Mouse (Mus musculus): ENCODE measurements around the gene Gm3233.
"Not testable (repeated sequence)": the region's sequence is repeated elsewhere in the genome, so short reads cannot be mapped to it uniquely, and the experiment has no call there.

The Gm3233 gene

GRCm38 (mm10) chr10:77759582-77759981 lies at the start of gene Gm3233:
TSS of gene Gm3233 (minus strand) at chr10:77759682.
- not testable (repeated sequence) for DNase-seq (ENCODE audit: low spot score in 2 of 2)

GRCm38 (mm10) chr10:77804095-77804494 lies 44.6 kb upstream of the Gm3233 start:
- no peak for DNase-seq (ENCODE audit: low spot score in 2 of 2)

DNA sequence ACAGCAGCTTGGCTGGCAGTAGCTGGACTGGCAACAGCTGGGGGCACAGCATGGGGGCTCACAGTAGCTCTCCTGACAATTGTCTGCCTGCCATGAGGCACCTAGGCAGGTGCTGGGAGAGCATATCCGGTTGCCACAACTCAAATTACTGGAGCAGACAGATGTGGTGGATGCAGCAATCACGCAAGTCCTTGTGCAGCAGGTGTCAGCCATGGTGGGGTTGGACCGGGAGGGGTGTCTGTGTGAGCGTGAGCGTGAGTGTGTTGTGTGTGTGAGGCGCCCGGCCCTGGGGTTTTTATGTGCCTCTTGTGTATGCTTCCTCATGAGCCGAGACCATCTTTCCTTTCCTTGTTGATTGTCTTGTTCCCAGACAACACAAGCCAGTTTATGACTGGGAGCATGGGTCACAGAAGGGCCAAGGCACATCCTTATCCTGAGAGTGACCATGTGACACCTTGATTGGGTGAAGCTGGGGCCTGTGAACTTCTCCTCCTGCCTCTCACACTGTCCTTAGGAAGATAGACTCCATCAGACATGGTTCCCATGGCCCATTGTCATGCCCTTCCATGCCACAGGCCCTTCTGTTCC lies 39.5 kb upstream of the Gm3233 start, which contains the start of gene Gm19668:
TSS of gene Gm19668 (minus strand) at position 213 of the 588 bp plus-strand sequence.
- DNase-seq (ENCODE audit: low spot score in 2 of 2): no peak

GRCm38 (mm10) chr10:77798164-77798920 lies 38.9 kb upstream of the Gm3233 start:
- DNase-seq (ENCODE audit: low spot score in 2 of 2): not testable (repeated sequence)

- no peak for DNase-seq (ENCODE audit: low spot score in 2 of 2)
Observed at GRCm38 (mm10) chr10:77797677-77798076, 38.2 kb upstream of the Gm3233 start.

DNA sequence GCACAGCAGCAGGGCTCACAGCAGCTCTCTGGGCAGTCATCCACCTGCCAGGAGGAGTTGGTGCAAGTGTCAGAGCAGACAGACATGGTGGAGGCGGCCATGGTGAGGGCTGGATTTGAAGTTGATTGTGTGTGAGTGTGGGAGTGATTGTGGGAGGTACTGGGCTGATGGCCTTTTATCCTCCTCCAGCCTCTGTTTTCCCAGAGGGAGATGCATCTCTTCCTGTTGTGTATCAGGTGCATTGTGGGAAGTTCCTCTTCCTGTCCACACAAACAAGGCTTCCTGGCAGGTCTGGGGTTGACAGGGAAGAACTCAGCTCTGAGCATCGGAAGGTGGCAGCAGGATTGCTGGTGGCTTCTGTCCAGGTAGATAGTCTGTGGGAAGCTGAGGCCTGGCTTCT lies 35.5 kb upstream of the Gm3233 start, which contains the start of gene Gm9639:
TSS of gene Gm9639 (minus strand) at position 101 of the 400 bp plus-strand sequence.
- DNase-seq (ENCODE audit: low spot score in 2 of 2): no peak

DNA sequence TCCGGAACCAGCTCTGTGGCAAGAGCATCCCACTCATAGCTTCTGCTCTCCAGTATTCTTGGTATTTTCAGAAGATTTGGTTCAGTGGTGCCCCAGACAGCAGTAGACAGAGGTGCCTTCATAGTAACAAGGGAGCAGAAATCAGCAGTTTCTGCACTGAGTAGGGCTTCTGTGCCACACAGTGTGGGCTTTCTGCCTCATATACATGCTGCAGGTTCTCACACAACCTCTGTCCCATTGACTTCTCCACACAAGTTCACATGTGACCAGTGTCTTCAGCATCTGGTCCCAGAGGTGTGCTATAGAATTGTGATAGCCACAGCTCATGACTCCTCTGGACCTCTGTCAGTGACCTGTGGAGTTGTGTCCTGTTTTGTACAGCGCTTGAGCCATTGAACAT lies 29.1 kb upstream of the Gm3233 start:
- DNase-seq (ENCODE audit: low spot score in 2 of 2): no peak

- DNase-seq (ENCODE audit: low spot score in 2 of 2): not testable (repeated sequence)
Observed at GRCm38 (mm10) chr10:77787876-77788275, 28.4 kb upstream of the Gm3233 start, which contains the start of gene Gm7137. TSS of gene Gm7137 (minus strand) at chr10:77788200.

DNA sequence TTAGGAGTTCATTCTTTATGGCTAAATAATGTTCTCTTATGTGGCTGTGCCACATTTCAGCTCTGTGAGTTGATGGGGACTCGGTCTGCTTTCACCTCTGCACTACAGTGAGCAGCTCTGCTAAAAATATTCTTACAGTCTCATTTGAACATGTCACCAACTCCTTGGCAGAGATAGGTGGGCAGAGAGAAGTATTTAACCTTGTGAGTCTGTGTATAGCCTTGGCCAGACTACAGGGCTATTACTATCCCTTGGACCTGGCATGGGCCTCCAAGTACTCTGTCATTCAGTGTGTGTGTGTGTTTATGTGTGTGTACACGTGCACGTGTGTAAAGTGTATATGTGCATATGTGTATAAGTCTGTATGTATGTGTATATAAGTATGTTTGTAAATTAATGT lies 23.9 kb upstream of the Gm3233 start:
- DNase-seq (ENCODE audit: low spot score in 2 of 2): not testable (repeated sequence)

DNA sequence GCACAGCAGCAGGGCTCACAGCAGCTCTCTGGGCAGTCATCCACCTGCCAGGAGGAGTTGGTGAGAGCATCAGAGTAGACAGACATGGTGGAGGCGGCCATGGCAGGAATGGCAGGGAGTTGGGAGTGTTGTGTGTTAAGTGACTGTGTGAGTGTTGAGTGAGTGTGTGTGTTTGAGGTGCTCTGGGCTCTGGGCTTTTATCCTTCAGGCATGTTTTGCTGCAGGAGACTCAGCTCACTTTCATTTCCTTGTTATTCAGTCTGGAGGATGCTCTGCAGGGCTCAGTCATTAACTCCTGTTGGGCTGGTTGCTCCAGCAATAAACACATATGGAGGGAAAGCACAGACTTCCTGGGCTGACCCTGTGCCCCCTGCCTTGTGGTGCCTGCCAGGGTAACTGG lies 23.0 kb upstream of the Gm3233 start, which contains the start of gene Gm3250:
TSS of gene Gm3250 (minus strand) at position 101 of the 400 bp plus-strand sequence.
- not testable (repeated sequence) for DNase-seq (ENCODE audit: low spot score in 2 of 2)

DNA sequence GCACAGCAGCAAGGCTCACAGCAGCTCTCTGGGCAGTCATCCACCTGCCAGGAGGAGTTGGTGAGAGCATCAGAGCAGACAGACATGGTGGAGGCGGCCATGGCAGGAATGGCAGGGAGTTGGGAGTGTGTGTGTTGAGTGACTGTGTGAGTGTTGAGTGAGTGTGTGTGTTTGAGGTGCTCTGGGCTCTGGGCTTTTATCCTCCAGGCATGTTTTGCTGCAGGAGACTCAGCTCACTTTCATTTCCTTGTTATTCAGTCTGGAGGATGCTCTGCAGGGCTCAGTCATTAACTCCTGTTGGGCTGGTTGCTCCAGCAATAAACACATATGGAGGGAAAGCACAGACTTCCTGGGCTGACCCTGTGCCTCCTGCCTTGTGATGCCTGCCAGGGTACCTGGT lies 17.4 kb upstream of the Gm3233 start, which contains the start of gene Gm7138:
TSS of gene Gm7138 (minus strand) at position 101 of the 400 bp plus-strand sequence.
- DNase-seq (ENCODE audit: low spot score in 2 of 2): not testable (repeated sequence)

DNA sequence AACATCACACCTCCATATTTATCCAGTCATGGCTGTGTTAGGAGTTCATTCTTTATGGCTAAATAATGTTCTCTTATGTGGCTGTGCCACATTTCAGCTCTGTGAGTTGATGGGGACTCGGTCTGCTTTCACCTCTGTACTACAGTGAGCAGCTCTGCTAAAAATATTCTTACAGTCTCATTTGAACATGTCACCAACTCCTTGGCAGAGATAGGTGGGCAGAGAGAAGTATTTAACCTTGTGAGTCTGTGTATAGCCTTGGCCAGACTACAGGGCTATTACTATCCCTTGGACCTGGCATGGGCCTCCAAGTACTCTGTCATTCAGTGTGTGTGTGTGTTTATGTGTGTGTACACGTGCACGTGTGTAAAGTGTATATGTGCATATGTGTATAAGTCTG lies 12.7 kb upstream of the Gm3233 start:
- DNase-seq (ENCODE audit: low spot score in 2 of 2): not testable (repeated sequence)

GRCm38 (mm10) chr10:77771225-77771624 lies 11.7 kb upstream of the Gm3233 start, which contains the start of gene Gm3238:
TSS of gene Gm3238 (minus strand) at chr10:77771325.
- not testable (repeated sequence) for DNase-seq (ENCODE audit: low spot score in 2 of 2)

GRCm38 (mm10) chr10:77769727-77770126 lies 10.2 kb upstream of the Gm3233 start:
- no peak for DNase-seq (ENCODE audit: low spot score in 2 of 2)

DNA sequence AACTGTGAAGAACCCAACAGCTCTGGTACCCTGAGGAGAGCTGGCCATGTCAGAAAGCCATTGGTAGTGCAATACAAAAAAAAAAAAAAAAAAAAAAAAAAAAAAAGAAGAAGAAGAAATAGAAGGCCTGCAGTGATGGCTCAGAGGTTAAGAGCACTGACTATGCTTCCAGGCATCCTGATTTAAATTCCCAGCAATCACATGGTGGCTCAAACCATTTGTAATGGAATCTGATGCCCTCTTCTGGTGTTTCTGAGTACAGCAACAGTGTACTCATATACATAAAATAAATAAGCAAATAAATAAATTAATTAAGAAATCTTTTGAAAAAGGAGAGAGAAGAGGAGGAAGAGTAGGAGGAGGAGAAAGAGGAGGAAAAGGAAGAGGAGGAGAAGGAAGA lies 6.0 kb downstream of the Gm3233 start:
- DNase-seq (ENCODE audit: low spot score in 2 of 2): no peak

DNA sequence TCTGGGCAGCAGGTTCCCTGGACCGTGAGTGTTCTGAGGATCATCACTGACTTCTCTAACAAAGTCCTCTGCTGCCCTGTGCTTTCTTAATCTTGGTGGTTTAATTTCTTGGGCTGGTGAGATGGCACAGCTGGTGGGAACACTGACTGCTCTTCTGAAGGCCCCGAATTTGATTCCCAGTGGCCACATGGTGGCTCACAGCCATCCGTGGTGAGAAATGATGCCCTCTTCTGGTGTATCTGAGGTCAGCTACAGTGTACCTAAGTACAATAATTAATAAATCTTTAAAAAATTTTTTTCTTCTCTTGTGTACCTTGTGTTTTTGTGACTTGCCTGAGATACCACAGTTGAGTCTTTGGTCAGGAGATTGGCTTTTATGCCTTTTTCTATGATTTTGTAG lies 7.2 kb downstream of the Gm3233 start:
- DNase-seq (ENCODE audit: low spot score in 2 of 2): not testable (repeated sequence)

DNA sequence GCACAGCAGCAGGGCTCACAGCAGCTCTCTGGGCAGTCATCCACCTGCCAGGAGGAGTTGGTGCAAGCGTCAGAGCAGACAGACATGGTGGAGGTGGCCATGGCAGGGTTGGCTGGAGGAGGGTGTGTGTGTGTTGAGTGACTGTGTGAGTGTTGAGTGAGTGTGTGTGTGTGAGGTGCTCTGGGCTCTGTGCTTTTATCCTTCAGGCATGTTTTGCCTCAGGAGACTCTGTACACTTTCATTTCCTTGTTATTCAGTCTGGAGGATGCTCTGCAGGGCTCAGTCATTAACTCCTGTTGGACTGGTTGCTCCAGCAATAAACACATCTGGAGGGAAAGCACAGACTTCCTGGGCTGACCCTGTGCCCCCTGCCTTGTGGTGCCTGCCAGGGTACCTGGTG lies 8.2 kb downstream of the Gm3233 start, which contains the start of gene Gm9736:
TSS of gene Gm9736 (minus strand) at position 101 of the 400 bp plus-strand sequence.
- not testable (repeated sequence) for DNase-seq (ENCODE audit: low spot score in 2 of 2)

DNA sequence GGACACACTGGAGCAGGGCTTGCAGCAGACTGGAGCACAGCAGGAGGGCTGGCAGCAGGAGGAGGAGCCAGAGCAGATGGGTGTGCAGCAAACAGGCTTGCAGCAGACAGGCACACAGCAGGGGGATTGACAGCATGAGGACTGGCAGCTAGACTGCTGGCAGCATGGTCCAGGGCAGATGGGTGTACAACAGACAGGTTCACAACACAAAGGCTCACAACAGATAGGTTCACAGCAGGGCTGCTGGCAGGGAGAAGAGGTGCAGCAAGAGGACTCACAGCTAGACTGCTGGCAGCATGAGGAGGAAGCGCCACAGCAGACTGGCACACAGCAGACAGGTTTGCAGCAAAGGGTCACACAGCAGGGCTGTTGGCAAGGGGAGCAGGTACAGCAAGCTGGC lies 8.8 kb downstream of the Gm3233 start:
- not testable (repeated sequence) for DNase-seq (ENCODE audit: low spot score in 2 of 2)

DNA sequence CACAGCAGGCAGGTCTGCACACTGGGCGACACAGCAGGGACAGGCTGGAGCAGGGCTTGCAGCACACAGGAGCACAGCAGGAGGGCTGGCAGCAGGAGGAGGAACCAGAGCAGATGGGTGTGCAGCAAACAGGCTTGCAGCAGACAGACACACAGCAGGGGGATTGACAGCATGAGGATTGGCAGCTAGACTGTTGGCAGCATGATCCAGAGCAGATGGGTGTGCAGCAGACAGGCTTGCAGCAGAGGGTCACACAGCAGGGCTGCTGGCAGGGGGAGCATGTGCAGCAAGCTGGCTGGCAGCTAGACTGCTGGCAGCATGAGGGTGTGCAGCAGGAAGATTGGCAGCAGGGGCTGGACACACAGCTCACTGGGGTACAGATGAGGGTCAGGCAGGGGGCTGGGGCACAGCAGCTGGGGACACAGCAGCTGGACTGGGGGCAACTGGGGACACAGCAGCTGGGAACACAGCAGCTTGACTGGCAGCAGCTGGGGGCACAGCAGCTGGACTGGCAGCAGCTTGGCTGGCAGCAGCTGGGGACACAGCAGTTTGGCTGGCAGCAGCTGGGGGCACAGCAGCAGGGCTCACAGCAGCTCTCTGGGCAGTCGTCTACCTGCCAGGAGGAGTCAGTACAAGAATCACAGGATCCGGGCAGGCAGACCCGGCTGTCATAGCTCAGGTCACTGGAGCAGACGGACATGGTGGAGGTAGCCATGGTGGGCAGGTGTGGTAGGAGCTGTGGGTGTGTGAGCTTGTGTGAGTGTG lies 17.4 kb downstream of the Gm3233 start, which contains the start of gene Gm18596:
TSS of gene Gm18596 (minus strand) at position 715 of the 765 bp plus-strand sequence.
- not testable (repeated sequence) for DNase-seq (ENCODE audit: low spot score in 2 of 2)

GRCm38 (mm10) chr10:77738929-77739328 lies 20.6 kb downstream of the Gm3233 start:
- no peak for DNase-seq (ENCODE audit: low spot score in 2 of 2)

- DNase-seq (ENCODE audit: low spot score in 2 of 2): no peak
Observed at GRCm38 (mm10) chr10:77735928-77736327, 23.6 kb downstream of the Gm3233 start.

- no peak for DNase-seq (ENCODE audit: low spot score in 2 of 2)
Observed at GRCm38 (mm10) chr10:77729241-77729640, 30.2 kb downstream of the Gm3233 start.
